Mouse (Mus musculus): ENCODE results near the gene Zmynd15.

Gene Zmynd15

DNA sequence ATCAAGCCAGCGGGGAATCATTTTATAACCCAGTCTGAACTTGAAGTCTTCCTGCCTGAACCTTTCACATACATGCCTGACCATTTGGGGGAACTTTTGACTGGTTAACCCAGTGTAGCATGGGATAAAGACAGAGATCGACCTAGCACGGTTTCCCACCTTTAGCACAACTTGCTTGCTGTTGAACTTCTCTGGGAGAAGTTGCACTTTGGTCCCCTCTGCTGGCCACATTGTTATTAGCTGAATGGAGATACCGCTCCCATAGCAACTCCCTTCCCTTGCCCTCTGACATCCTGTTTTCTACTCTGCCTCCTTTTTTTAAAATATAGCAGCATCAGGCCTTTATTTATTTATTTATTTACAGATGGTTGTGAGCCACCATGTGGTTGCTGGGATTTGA lies 47.2 kb downstream of the Zmynd15 start:
- peak; percentile 59 for DNase-seq (ENCODE audit: low read depth, low spot score)

DNA sequence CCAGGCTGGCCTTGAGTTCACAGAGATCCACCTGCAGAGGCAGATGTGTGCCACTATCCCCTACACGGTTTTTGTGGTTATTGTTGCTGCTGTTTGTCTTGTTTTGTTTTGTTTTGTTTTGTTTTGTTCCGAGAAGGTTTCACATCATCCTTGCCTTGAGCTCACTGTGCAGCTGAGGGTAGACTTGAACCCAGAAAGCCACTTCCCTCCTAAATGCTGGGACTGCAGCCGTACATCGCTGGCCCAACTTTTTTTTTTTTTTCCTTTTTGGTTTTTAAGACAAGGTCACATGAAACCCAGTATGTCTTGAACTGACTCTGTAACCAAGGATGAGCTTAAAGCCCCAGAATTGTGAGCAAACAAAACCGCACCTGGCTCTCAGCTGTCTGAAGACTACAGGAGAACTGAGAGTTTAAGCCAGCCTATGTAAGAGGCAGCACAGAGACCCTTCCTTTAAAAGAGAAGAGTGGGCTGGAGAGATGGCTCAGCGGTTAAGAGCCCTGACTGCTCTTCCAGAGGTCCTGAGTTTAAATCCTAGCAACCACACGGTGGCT lies 47.8 kb downstream of the Zmynd15 start:
- DNase-seq (ENCODE audit: low read depth, low spot score), result no peak

DNA sequence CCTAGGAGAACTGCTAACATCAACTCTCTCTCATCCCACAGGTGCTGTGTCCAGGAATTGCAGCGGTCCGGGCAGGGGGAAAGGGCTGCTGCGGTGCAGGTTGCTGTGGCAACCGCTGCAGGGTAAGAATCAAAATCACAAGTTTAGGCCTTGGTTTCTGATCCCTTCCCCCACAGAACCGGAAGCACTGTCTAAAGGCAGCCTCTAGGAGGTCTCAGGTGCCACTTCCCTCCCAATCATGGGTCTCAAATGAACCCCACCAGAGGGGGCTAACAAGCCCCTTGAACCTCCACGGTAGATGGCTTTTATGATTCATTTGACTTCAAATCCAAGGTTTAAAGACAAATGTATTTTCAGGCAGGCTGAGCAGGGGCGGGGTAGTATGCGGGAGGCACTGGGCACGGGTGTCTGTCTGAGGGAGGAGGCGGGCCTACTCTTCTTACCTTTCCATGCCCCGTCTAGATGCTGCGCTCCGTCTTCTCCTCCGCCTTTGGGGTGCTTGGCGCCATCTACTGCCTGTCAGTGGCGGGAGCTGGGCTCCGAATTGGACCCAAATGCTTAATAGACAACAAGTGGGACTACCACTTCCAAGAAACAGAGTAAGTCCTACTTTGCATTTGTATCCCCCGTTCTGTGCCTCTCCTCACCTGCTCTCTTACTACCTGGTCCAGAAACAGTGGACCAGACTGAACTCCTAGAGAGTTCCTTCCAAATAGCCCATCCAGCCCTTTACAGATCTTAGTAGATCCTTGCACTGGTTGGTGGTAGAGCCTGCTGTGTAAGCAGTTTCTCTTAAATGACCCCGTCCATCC lies 50.7 kb downstream of the Zmynd15 start:
- peak; percentile 85 for DNase-seq (ENCODE audit: low read depth, low spot score)

DNA sequence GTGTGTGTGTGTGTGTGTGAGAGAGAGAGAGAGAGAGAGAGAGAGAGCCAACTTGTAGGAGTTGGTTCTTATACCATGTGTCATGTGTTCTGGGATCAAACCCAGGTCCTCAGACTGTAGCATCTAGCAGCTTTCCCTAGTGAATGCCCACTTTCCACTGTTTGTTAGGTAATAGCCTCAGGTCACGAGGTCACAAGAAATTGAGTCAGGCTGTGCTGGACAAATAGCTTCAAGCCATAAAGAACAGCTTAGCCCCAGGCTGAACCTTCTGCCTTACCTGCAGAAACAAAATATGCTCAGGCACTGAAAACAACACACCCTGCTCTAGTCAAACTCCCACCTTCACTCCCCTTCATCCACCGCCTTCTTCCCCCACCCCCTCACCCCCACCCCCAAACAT lies 52.0 kb downstream of the Zmynd15 start:
- DNase-seq (ENCODE audit: low read depth, low spot score), result no peak

DNA sequence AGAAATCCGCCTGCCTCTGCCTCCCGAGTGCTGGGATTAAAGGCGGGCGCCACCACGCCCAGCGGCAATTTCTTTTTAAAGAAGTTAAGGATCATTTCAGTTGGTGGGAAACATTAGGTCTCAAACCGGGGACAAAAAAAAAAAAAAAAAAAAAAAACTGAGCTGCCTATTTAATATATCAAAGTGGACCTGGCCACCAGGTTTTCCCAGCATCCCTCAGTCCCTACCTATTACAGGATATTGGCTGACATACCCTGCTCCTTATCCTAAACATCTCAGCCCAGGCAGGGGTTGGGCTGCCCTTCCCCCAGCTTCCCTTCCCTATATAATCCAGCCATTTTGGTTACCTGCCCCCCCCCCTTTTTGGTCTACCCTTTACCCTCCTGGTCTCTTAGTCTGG lies 52.6 kb downstream of the Zmynd15 start:
- no peak for DNase-seq (ENCODE audit: low read depth, low spot score)

DNA sequence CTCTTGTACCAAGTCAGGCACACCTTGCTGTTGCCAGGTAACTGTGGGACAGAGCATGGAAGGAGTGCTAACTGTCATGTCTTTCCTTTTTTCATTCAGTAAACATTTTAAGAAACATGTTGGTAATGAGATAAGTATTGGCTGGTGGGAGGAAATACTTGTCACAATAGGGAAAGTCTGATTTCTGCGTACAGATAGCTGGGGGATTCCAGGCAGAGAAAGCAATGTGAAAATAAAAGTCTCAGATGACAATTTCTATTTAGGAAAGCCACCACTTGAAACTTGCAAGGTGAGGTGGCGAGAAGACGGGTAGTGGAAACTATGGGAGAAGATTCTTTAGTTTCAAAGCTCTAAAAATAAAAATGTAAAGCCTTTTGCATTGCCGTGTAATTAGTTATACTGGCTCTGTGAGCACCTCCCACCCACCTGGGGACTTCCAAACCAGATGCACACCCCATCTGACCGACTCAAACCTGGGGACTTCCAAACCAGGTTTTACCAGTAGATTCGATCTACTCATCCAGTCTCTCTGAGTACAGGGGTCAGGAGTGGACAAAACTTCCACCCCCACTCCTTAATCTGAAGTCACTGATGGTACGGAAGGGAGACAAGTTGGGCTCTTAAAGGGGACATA lies 53.6 kb downstream of the Zmynd15 start:
- DNase-seq (ENCODE audit: low read depth, low spot score), result no peak

DNA sequence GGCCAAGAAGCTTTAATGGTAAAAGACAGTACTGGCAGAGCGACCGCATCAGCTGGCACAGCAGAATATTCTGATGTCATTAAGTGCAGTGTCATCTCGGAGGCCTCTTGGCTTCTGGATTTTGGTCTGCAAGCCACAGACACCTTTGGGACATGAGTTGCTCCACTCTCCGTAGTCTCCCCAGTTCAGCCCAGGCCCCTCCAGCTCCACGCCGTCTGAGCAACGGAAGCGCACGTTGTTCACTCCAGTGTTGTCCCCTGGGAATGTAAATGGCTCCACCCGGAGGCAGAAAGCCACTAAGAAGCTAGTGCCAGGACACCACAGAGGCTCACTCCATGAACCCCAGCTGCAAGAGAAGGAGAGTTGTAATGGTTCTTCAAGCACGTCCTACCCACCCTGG lies 54.3 kb downstream of the Zmynd15 start:
- DNase-seq (ENCODE audit: low read depth, low spot score), result no peak

DNA sequence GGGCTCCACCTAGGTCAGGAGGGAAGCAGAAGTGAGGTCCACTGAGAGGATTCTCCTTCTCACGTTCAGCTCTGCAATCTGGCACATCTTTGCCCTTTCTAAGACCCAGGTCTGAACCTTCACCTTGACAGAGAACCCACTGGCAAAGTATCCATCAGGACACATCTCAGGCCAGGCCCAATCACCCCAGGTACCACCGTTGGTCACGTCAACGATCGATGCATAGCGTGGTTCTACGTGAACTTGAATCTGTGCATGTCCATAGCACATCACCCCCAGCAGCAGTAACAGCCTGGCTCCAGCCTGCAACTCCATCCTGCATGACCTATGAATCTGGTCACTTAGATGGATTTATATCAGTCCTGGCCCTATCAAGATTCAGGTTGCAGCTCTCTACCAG lies 55.1 kb downstream of the Zmynd15 start, which contains the start of gene Vmo1:
Gene Vmo1, minus strand, starts transcription at position 329 of the 400 bp plus-strand sequence.
- no peak for DNase-seq (ENCODE audit: low read depth, low spot score)
